Mouse (Mus musculus) left cerebral cortex, adult 2 months (tissue): Measurements from ENCODE around the gene Exoc6b. TPM values are rescaled to one million over a fixed set of nuclear protein-coding genes. Genes with fewer than 3 reads are reported as not detected.

Experiments
- DNase-seq, 2 experiments: peaks; one replicate each; pipeline ENCODE4 v3.0.0; 2021 to 2022; ENCODE audit warnings: low spot score in 2 of 2, mixed read lengths in 1 of 2; ENCODE audit errors: extremely low spot score in 1 of 2
- H3K27ac ChIP-seq: fragments of 200-600 bp; 2 replicates; pipeline ENCODE4 v1.8.1; 2022
- H3K4me3 ChIP-seq: fragments of 200-600 bp; 2 replicates; pipeline ENCODE4 v1.8.1; 2022
- CTCF ChIP-seq: fragments of 200-600 bp; IDR thresholded peaks from 2 replicates; pipeline ENCODE4 v1.8.1; 2022; ENCODE audit warnings: antibody characterized with exemption, mild to moderate bottlenecking, moderate library complexity
- intact Hi-C: fragments of 180-260 bp; cut with DNase I; formaldehyde crosslinking; loops from one replicate; pipeline ENCODE4 v1.15.1; 2025
- total RNA-seq, 2 experiments: library from RNA; stranded (reverse); gene quantifications; 2 replicates each; pipeline ENCODE4 v1.2.3; 2021

Gene Exoc6b
- total RNA-seq, 2 experiments from 2014 or later: 85.0 to 93.3 TPM

- intact Hi-C loops: no loop called here
- DNase-seq: no peak
- no peak for TF ChIP-seq CTCF
- H3K4me3 ChIP-seq: no peak overlapping the region
- H3K27ac ChIP-seq: no peak overlapping the region
These were observed 499.3 kb downstream of the Exoc6b start for GRCm38 (mm10) chr6:84570039-84570438.

- TF ChIP-seq CTCF: no peak
- no peak overlapping the region for H3K4me3 ChIP-seq
- intact Hi-C loops: no loop called here
- H3K27ac ChIP-seq: no peak overlapping the region
- no peak for DNase-seq
These were observed 499.7 kb downstream of the Exoc6b start for GRCm38 (mm10) chr6:84569590-84569989.

- no peak overlapping the region for H3K4me3 ChIP-seq
- TF ChIP-seq CTCF: no peak
- DNase-seq: no peak
- no peak overlapping the region for H3K27ac ChIP-seq
- intact Hi-C loops: no loop called here
These were observed 500.4 kb downstream of the Exoc6b start for GRCm38 (mm10) chr6:84568880-84569279.

Other genes with a start within 250 kb of the Exoc6b start
- 10 to 100 TPM; 40.8 to 41.6 TPM for gene Spr, start 68.3 kb upstream of the Exoc6b start, total RNA-seq
- gene Emx1, start 117.9 kb upstream of the Exoc6b start, total RNA-seq: 10 to 100 TPM; 32.8 to 40.1 TPM